Mouse (Mus musculus): ENCODE data around the gene Gramd1b. TPM values are rescaled to one million over a fixed set of nuclear protein-coding genes. Genes with fewer than 3 reads are reported as not detected.

Gramd1b gene
- polyA plus RNA-seq, 1 experiment from 2014 or later = 6.5 TPM

DNA sequence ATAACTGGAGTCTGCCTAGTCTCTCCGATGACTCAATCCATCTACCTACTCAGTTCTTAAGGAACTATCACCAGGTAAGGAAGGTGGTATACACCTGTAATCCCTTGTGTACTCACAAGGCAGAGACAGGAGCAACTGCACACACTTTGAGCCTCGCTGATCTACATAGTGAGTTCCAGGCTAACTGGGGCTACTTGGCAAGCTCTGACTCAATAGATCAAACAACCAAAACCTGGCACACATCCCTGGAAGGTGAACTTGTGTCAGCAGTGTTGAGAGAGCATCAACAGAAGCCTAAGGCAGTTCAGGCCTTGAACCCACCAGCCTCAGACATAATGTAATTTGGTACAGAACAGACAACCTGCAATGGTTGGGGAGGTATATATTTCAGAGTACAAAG lies 135.0 kb downstream of the Gramd1b start:
- 89% methylated on average over 2 of the region's 2 CpGs for WGBS
- no peak overlapping the region for H3K4me3 ChIP-seq (ENCODE audit: control insufficient read depth in 1 of 2, insufficient read depth in 1 of 2, low read depth in 1 of 2, low read length in 2 of 2)
- ATAC-seq (ENCODE audit: insufficient number of reproducible peaks, insufficient read depth, low FRiP score, low read depth) = no peak

DNA sequence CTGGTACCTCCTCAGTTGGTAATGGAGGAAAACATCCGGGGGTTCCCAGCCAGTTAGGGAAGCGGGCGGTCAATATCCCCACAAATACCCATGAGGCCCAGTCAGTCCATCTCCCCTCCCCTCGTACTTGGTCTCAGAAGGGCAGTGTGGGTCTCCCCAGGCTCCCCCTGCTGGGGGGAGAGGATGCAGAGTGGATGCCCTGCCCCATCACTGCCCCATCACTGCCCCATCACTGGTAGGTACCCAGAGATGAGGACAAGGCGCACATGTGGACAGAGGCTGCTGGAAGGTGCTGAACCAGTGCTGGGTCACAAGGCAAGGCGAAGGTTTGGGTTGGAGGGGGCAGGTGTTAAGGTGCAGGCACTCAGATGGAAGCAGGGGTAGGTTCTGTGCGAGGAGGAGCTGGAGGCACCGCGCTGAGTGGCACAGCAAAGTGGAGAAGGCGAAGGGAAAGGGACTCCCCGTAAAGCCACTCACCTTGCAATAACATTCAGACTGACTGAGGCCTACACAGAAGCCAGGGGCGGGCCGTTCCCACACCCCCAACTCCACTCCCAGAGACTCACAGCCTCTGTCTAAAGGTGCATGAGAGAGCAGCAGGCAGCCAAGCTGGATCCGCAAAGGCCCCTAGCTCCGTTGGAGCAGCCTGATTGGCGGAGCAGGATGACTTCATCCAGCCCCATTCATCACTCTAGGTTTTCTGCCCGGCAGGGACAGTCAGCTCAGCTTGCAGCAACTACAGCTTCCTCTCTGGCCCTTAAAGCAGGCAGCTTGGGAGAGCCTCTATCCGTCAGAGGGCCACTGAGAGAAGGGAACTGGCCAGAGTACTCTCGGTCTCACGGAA lies 139.1 kb downstream of the Gramd1b start:
- peak; percentile 58 for ATAC-seq (ENCODE audit: insufficient number of reproducible peaks, insufficient read depth, low FRiP score, low read depth)
- Histone ChIP-seq H3K4me1 (ENCODE audit: control insufficient read depth in 2 of 2, insufficient read depth in 2 of 2, low read length in 2 of 2) (peaks cover 11 to 22% of the 10 kb centered on the region in 2 experiments), H3K9me3 (ENCODE audit: control insufficient read depth, low read length) (no peaks in the 10 kb centered on the region), H3K4me3 (ENCODE audit: control insufficient read depth in 1 of 2, insufficient read depth in 1 of 2, low read depth in 1 of 2, low read length in 2 of 2) (peak overlapping the region; percentile 4 to 14; a peak in 2 of 4 replicates), H3K27me3 (ENCODE audit: control insufficient read depth, insufficient read depth, low read length) (no peaks in the 10 kb centered on the region), H3K27ac (replicated peaks in 1 of 2; ENCODE audit: control insufficient read depth in 1 of 2, insufficient read depth in 1 of 2, low read depth in 2 of 2, low read length in 2 of 2) (peak overlapping the region; percentile 30 to 33; a peak in 1 of 4 replicates), H3K9ac (ENCODE audit: low read length) (peak overlapping the region; percentile 45; the same call in 1 of the 2 replicates), H3K4me2 (ENCODE audit: low read length) (peak overlapping the region; percentile 47), H3K36me3 (ENCODE audit: control insufficient read depth, insufficient read depth, low read length) (no peaks in the 10 kb centered on the region)
- WGBS = 24% methylated on average over 20 of the region's 20 CpGs

More for the DNA sequence above, 135.0 kb downstream of the Gramd1b start:
- no peaks in the 10 kb centered on the region for H3K27me3 ChIP-seq (ENCODE audit: control insufficient read depth, insufficient read depth, low read length)
- no peaks in the 10 kb centered on the region for H3K36me3 ChIP-seq (ENCODE audit: control insufficient read depth, insufficient read depth, low read length)
- no peak overlapping the region for H3K4me2 ChIP-seq (ENCODE audit: low read length)
- H3K27ac ChIP-seq (replicated peaks in 1 of 2; ENCODE audit: control insufficient read depth in 1 of 2, insufficient read depth in 1 of 2, low read depth in 2 of 2, low read length in 2 of 2) = no peak overlapping the region
- peaks cover 14 to 25% of the 10 kb centered on the region in 2 experiments for H3K4me1 ChIP-seq (ENCODE audit: control insufficient read depth in 2 of 2, insufficient read depth in 2 of 2, low read length in 2 of 2)
- H3K9me3 ChIP-seq (ENCODE audit: control insufficient read depth, low read length) = no peaks in the 10 kb centered on the region
- H3K9ac ChIP-seq (ENCODE audit: low read length) = no peak overlapping the region

DNA sequence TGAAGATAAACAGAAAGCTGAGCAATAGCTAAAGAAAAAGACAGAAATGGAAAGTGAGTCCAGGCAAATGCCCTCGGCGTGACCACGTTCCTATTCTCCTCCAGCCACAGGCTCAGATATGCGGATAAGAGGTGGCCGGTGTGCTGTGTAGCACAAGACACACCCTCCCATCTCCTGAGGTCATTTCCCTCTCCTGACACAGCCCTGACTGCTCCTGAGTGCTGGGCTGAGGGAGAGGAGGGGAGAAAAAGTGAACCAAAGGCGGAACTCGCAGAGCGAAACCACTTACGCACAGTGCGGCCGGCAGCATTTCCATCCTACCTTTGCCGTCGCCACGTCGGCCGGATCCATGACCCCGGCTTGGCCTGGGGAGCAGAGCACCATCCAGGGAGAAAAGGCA lies 139.8 kb downstream of the Gramd1b start:
- 54% methylated on average over 17 of the region's 17 CpGs for WGBS
- H3K27me3 ChIP-seq (ENCODE audit: control insufficient read depth, insufficient read depth, low read length) = no peaks in the 10 kb centered on the region
- no peaks in the 10 kb centered on the region for H3K36me3 ChIP-seq (ENCODE audit: control insufficient read depth, insufficient read depth, low read length)
- H3K27ac ChIP-seq (replicated peaks in 1 of 2; ENCODE audit: control insufficient read depth in 1 of 2, insufficient read depth in 1 of 2, low read depth in 2 of 2, low read length in 2 of 2) = no peak overlapping the region
- H3K9me3 ChIP-seq (ENCODE audit: control insufficient read depth, low read length) = no peaks in the 10 kb centered on the region
- no peak overlapping the region; a peak in 1 of 4 replicates for H3K4me3 ChIP-seq (ENCODE audit: control insufficient read depth in 1 of 2, insufficient read depth in 1 of 2, low read depth in 1 of 2, low read length in 2 of 2)
- H3K4me1 ChIP-seq (ENCODE audit: control insufficient read depth in 2 of 2, insufficient read depth in 2 of 2, low read length in 2 of 2) = peaks cover 11 to 22% of the 10 kb centered on the region in 2 experiments
- H3K9ac ChIP-seq (ENCODE audit: low read length) = no peak overlapping the region; the same call in 1 of the 2 replicates
- H3K4me2 ChIP-seq (ENCODE audit: low read length) = peak overlapping the region; percentile 34
- ATAC-seq (ENCODE audit: insufficient number of reproducible peaks, insufficient read depth, low FRiP score, low read depth) = no peak

DNA sequence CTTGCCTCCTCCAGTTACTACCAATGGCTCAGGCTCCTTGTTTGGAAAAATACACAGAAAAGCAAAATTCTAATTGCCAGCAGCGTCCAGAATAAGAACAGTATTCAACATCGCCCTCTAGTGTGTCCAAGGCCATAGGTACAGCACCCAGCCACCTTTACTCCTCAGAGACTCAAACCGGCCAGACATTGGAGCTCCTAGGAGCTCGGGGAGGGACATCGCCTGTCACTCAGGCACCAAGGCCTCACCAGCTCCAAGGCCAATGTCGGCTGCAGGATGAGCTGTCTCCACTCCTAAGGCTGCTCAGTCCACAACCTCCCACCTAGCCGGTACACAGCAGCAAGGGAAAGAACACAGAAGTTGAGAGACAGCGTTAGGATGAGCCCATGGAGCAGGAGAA lies 140.3 kb downstream of the Gramd1b start:
- Histone ChIP-seq H3K27me3 (ENCODE audit: control insufficient read depth, insufficient read depth, low read length) (no peaks in the 10 kb centered on the region), H3K36me3 (ENCODE audit: control insufficient read depth, insufficient read depth, low read length) (no peaks in the 10 kb centered on the region), H3K4me1 (ENCODE audit: control insufficient read depth in 2 of 2, insufficient read depth in 2 of 2, low read length in 2 of 2) (peaks cover 11 to 22% of the 10 kb centered on the region in 2 experiments), H3K9me3 (ENCODE audit: control insufficient read depth, low read length) (no peaks in the 10 kb centered on the region), H3K4me2 (ENCODE audit: low read length) (peak overlapping the region; percentile 34; the same call in 1 of the 2 replicates), H3K27ac (replicated peaks in 1 of 2; ENCODE audit: control insufficient read depth in 1 of 2, insufficient read depth in 1 of 2, low read depth in 2 of 2, low read length in 2 of 2) (no peak overlapping the region), H3K4me3 (ENCODE audit: control insufficient read depth in 1 of 2, insufficient read depth in 1 of 2, low read depth in 1 of 2, low read length in 2 of 2) (no peak overlapping the region; a peak in 1 of 4 replicates), H3K9ac (ENCODE audit: low read length) (peak overlapping the region; percentile 11; the same call in 1 of the 2 replicates)
- no peak for ATAC-seq (ENCODE audit: insufficient number of reproducible peaks, insufficient read depth, low FRiP score, low read depth)
- WGBS = 38% methylated on average over 8 of the region's 8 CpGs

DNA sequence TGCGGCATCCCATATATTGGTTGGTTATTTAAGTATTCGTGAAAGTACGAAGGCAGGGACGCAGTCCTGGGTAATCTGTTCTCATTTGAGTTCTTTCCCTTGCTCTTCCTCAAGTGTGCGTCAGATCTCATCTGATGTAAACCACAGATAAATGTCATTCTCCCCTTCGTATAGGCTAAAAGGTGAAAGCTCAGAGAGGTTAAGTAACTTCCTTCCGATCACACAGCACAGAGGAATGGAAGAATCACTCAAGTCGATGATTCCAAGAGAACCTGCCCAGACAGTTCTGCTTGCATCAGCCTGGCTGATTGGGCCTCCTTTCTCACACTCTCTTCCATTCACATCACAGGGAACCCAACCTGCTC lies 140.8 kb downstream of the Gramd1b start:
- H3K4me3 ChIP-seq (ENCODE audit: control insufficient read depth in 1 of 2, insufficient read depth in 1 of 2, low read depth in 1 of 2, low read length in 2 of 2) = no peak overlapping the region
- H3K9ac ChIP-seq (ENCODE audit: low read length) = no peak overlapping the region
- H3K4me1 ChIP-seq (ENCODE audit: control insufficient read depth in 2 of 2, insufficient read depth in 2 of 2, low read length in 2 of 2) = peaks cover 11 to 22% of the 10 kb centered on the region in 2 experiments
- no peak overlapping the region for H3K4me2 ChIP-seq (ENCODE audit: low read length)
- no peak for ATAC-seq (ENCODE audit: insufficient number of reproducible peaks, insufficient read depth, low FRiP score, low read depth)
- H3K36me3 ChIP-seq (ENCODE audit: control insufficient read depth, insufficient read depth, low read length) = no peaks in the 10 kb centered on the region
- no peaks in the 10 kb centered on the region for H3K9me3 ChIP-seq (ENCODE audit: control insufficient read depth, low read length)
- no peak overlapping the region for H3K27ac ChIP-seq (replicated peaks in 1 of 2; ENCODE audit: control insufficient read depth in 1 of 2, insufficient read depth in 1 of 2, low read depth in 2 of 2, low read length in 2 of 2)
- 89% methylated on average over 8 of the region's 8 CpGs for WGBS
- no peaks in the 10 kb centered on the region for H3K27me3 ChIP-seq (ENCODE audit: control insufficient read depth, insufficient read depth, low read length)

DNA sequence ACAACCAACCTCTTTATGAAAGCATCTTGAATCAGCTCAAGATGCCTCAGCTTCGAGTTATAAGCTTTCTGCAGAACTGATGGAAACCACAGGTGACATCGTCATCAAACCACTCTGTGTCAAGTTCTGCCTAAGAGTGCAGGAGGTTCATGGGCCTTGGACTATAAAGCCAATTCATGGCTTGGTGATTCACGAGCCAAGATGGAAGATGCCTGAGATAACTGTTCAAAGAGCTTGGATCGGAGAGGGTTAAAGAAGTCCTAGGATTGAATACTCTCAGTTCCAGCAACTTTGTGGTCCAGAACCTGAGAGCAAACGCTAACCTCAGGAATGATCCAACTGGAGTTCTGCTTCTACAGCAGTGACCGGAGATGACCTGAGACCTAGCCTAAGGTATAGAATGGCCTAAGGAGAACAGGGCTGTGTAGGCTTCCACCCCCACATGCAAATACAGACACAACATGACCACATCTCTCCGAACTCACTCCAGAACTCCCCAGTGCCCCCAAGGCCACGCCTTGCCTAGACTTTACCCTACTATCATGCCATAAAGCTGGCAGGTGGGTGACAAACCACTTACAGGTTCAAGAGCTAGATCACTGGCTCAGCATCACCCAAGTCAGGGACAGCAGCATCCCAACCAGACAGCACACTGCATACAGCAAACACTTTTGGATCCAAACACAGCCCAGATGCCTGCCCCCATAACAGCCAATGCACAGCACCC lies 141.4 kb downstream of the Gramd1b start:
- no peak for ATAC-seq (ENCODE audit: insufficient number of reproducible peaks, insufficient read depth, low FRiP score, low read depth)
- Histone ChIP-seq H3K4me2 (ENCODE audit: low read length) (no peak overlapping the region), H3K9me3 (ENCODE audit: control insufficient read depth, low read length) (no peaks in the 10 kb centered on the region), H3K4me3 (ENCODE audit: control insufficient read depth in 1 of 2, insufficient read depth in 1 of 2, low read depth in 1 of 2, low read length in 2 of 2) (no peak overlapping the region), H3K27me3 (ENCODE audit: control insufficient read depth, insufficient read depth, low read length) (no peaks in the 10 kb centered on the region), H3K4me1 (ENCODE audit: control insufficient read depth in 2 of 2, insufficient read depth in 2 of 2, low read length in 2 of 2) (peaks cover 11 to 22% of the 10 kb centered on the region in 2 experiments), H3K36me3 (ENCODE audit: control insufficient read depth, insufficient read depth, low read length) (no peaks in the 10 kb centered on the region), H3K9ac (ENCODE audit: low read length) (no peak overlapping the region), H3K27ac (replicated peaks in 1 of 2; ENCODE audit: control insufficient read depth in 1 of 2, insufficient read depth in 1 of 2, low read depth in 2 of 2, low read length in 2 of 2) (no peak overlapping the region)
- 88% methylated on average over 8 of the region's 8 CpGs for WGBS

DNA sequence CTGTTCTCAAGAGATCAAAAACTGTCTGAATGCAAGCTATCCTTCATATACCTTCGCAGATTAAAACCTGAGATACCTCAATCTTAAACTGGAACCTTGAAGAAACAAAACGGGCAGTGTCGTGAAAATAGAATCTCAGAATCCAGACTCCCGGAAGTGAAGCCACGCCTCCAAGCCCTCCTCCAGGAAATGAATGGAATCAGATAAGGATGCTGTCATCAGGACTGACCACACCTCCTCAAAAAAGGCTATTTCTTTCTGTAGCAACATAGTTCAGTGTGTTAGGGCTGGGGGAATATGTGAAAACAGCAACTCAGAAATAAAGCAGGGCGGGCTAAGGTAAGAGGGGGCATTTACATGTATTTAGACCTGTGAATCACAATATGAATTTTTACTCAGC lies 142.0 kb downstream of the Gramd1b start:
- ATAC-seq (ENCODE audit: insufficient number of reproducible peaks, insufficient read depth, low FRiP score, low read depth) = no peak
- H3K27me3 ChIP-seq (ENCODE audit: control insufficient read depth, insufficient read depth, low read length) = no peaks in the 10 kb centered on the region

More for the DNA sequence above, 142.0 kb downstream of the Gramd1b start:
- Histone ChIP-seq H3K36me3 (ENCODE audit: control insufficient read depth, insufficient read depth, low read length) (no peaks in the 10 kb centered on the region), H3K4me3 (ENCODE audit: control insufficient read depth in 1 of 2, insufficient read depth in 1 of 2, low read depth in 1 of 2, low read length in 2 of 2) (no peak overlapping the region), H3K9ac (ENCODE audit: low read length) (no peak overlapping the region), H3K27ac (replicated peaks in 1 of 2; ENCODE audit: control insufficient read depth in 1 of 2, insufficient read depth in 1 of 2, low read depth in 2 of 2, low read length in 2 of 2) (no peak overlapping the region), H3K9me3 (ENCODE audit: control insufficient read depth, low read length) (no peaks in the 10 kb centered on the region), H3K4me1 (ENCODE audit: control insufficient read depth in 2 of 2, insufficient read depth in 2 of 2, low read length in 2 of 2) (peaks cover 11 to 22% of the 10 kb centered on the region in 2 experiments), H3K4me2 (ENCODE audit: low read length) (no peak overlapping the region)
- WGBS = 69% methylated on average over 6 of the region's 6 CpGs

All from heart, embryonic 14.5 days (tissue).